Mouse (Mus musculus): ENCODE measurements at regions not wholly inside any gene's neighbourhood (a gene's known extent, or its start where the extent isn't known, plus 50 kb on each side); places are given as distances from the start of the nearest gene placed in this dataset.

DNA sequence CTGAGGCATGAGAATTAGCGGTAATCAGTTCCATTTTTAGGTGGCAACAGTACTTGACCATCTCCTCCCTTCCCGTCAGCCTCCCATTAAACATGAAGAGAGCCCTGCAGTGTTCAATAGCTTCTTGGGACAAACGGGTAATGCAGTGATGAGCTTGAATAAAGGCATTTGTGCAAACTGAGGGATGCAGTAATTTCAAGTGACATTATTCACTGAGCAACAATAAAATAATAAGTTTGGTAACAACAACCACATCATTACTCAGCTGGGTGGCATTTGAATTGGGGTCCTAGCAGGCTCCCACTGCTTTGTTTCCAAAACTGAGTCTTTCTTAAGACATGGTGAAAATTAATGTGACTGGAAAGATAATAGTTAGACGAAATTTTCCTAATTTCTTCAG is 315.2 kb upstream of the C030005K15Rik start:
- no peak for DNase-seq (ENCODE audit: low spot score in 2 of 2)

DNA sequence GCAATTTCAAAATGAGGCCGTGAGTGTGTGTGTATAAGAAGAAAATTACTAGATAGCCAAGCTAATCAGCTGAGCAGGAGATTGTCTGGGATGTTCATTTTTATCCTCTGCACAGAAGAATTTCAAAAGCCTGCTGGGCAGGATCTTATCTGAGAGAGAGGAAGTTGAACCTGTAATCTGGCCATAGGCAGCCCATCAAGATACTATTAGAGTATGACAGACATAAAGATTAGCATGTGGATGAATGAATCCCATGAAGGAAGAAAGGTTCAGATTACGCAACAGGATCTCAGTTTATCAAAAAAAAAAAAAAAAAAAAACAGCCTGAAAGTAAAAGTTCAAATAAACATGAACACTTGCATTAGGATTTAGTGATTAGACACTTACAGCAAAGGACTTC is 317.3 kb upstream of the C030005K15Rik start:
- no peak for DNase-seq (ENCODE audit: low spot score in 2 of 2)

DNA sequence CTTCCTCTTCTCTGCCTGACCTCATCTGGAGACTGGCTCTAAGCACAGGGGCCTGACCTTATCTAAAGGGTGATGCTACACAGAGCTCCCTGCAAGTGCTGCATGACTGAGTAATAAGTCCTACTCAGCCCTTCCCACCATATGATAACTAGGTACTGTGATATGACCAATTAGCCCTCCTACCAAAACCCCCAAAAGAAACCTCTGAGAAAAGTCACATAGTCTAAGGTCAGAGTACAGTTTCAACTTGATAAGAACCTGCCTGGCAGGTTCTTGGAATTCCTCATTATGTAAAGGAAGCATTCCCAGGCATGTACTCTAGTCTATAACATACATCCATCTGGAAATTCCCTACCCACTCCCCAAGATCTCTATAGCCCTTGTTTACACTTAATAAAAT is 318.0 kb upstream of the C030005K15Rik start:
- DNase-seq (ENCODE audit: low spot score in 2 of 2) = no peak

DNA sequence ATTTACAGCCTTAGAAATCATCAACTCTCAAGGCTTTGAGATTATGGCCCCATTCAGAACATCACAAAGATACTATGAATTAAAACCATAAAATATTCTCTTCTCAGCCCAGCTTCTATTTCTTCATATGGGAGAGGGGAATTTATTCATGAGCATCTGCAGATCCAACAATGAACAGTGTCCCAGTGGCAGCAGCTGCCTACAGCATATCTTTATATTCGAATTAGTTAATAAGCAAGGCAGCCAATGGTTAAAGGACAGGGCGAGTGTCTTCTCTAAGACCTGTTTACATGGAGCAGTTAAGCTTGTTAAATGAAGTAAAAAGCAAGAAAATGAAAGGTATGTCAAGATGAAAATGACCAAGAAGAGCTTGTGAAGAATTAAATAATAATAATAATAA is 346.9 kb upstream of the C030005K15Rik start:
- no peak for DNase-seq (ENCODE audit: low spot score in 2 of 2)

DNA sequence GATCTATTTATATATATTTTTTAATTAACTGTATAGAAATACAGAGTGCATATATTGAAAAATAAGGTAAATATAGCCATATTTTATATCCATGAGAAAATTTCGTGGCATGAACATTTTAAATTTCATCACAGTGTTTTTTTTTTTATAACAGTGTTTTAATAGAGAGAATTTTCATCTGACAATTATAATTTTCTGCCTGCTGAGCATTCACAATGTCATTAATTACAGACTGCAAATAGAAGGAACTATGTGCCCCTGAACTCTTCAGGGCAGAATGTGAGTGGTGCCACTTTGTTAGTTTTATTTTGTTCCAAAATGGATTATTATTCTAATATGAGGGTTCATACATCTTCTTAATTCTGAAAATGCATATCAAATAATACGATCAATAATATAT is 358.3 kb upstream of the C030005K15Rik start:
- DNase-seq (ENCODE audit: low spot score in 2 of 2) = no peak

DNA sequence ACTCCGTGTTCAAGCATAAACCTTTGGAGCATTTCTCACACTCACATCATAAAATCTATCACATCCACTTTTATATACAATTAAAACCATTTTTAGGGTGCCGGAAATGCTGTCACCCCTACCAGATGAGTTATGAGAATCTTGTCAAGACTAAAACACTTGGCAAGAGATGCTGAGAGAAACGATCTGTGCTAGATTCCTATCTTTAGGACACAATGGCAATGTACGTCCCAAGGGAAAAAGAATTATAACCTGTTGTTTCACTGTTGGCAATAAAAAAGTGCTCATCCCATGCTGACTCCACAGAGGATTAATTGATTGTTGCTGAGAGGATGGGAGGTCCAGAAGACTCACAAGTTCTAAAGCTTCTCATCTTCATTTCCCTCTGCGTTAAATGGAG is 389.7 kb upstream of the C030005K15Rik start:
- DNase-seq (ENCODE audit: low spot score in 2 of 2) = no peak

DNA sequence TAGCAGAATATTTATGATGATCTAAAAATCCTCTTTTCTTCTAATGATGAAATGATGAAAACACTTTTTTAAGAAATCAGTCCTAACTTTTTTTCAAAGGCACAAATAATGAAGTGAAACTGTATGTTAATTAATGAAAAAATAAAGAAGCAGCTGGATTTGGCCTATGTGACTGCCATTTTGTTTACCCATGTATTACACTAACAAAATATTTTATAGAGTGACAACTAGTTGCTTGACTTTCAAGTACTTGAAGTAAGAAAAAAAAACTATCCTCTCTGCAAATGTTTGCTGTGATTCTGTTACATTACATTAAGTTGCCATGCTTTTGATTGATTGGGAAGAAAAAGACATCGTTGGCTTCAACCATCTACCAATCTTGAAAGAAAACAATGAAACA is 399.2 kb upstream of the C030005K15Rik start:
- DNase-seq (ENCODE audit: low spot score in 2 of 2) = no peak

DNA sequence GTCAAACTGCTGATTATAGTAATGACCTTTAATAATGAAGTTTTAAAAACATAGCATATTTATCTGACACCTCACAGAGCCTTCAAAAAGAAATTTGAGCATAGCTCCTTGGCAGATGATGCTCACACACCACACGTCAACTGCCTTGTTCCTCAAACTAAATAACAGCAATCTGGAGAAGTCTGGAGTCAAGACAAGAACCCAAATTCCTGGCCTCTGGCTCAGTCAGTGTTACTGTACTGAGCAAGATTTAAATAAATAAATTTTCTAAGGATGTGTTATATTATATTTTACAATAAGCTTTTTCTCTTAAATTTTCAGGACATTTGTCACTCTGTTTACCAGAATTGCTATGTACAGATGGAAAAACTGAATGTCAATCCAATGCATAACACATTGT is 408.5 kb upstream of the C030005K15Rik start:
- no peak for DNase-seq (ENCODE audit: low spot score in 2 of 2)

DNA sequence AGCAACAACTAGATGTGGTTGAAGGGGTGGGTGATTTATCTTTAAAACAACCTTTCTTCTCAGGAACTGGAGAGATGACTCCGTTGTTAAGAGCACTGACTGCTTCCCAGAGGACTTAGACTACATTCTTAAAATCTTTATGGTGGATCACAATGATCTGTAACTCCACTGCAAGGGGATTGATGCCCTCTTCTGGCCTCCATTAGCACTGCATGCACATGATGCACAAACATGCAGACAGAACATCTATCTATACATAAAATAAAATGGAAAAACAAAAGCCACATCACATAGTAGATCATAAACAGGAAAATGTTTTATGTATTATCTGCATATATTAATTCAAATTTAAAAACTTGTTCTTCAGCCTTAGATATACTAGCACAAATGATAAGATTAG is 419.2 kb upstream of the C030005K15Rik start:
- no peak for DNase-seq (ENCODE audit: low spot score in 2 of 2)

DNA sequence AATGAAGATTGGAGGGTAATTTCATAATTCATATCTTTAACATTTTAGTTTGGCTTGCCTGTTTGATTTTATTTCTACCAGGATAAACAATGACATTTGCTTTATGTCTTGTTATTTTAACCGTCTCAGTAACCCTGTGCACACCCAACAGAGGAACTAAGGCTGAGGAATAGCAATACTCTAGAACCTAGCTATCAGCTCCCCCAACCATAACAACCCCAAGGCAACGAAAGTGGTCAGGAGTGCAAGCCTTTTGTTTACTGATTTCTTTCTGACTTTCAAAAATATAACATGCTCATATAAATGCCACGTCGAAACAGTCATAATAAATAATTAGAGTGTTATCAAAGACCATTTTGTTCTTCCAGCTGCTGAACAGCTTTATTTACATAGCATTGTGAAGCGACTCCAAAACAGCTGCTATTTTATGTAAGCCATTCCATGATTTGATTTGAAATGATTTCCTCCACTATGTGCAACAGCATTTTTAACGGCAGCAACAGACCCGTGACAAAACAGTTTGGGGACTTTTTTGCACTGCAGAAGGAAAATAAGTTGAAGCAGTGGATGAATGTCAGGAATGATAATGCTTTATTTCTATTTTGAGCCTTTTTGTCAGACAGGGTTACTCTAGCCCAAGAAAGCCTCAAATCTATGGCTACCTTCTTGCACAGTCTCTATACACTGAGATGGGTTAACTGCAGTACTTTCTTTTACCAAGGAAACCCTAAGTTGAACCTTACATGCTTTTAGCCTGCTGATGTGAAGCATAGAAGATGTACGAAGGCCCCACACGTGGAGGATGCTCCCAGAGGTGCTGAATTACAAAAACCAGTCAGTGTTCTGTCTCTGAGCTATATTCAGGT is 420.7 kb upstream of the C030005K15Rik start:
- no peak for DNase-seq (ENCODE audit: low spot score in 2 of 2)

DNA sequence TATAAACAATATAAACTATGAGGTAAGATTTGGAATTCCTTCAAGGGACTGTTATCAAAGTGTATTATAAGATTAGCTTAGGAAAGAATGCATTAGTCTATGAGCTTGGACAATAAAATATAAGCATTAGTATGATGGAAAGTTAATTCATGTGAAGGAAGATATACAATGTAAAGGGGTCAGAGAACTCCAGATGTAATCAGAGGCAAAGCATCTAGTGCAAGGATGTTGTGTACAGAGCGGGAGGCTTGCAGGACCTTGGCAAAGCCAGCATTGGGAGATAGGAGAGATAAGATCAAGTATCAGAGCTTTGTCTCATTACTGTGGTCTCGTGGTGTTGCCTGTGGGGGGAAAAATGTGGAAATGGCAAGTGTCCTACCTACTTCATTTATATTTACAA is 429.4 kb upstream of the C030005K15Rik start:
- DNase-seq (ENCODE audit: low spot score in 2 of 2) = no peak

DNA sequence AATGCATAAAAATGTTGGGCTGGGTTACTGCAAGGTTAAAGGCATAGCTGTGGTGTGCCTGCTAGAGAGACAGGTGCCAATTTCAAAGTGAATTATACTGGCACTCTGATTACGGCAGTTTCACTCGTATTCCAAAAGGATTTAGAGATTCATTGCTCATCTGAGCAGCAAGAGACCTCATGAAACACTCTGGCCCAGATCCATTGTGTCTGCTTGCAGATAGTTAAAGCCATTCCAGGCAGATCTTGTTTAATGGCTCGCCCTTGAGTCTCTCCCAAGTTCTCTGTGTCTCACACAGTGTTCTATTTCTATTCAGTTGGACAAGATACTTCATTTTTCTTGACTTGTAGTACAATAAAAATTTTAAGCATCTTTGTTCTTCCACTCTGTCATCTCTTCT is 459.1 kb upstream of the C030005K15Rik start:
- DNase-seq (ENCODE audit: low spot score in 2 of 2) = peak; percentile 2 to 3

DNA sequence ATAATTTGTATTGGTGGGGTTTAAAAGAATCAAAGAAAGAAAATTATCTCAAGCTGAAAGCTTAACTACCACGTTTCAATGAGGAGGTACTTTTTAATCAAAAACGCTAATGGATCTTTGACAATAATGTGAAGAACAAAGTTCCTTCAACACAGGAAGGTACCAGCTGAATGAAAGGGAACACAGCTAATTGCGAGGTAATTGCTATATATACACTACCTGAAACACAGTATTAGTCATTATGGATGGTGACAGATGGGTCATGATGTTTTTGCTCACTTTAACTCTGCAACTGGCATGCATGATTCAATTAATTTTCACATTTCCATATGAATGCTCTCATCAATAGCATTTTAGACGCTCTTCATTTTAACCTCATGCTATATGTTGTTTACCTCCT is 470.3 kb upstream of the C030005K15Rik start:
- DNase-seq (ENCODE audit: low spot score in 2 of 2) = no peak

DNA sequence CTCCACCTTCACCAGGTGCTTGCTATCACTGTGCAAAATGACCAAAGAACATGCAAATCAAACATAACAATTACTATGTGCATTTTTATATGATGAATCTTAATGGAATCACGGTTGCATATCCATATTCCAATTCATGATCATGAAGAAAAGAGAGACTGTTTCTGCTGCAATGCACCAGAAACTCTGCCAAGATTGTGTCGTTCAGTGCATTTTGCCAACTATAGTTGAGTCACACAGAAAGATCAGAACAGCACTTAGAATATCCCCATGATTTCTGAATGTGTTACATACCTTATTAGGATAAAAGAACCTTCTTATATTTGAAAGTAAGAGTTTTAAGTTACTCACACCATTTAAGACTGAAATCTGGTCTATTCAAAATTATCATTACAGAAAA is 483.7 kb upstream of the C030005K15Rik start:
- DNase-seq (ENCODE audit: low spot score in 2 of 2) = no peak

DNA sequence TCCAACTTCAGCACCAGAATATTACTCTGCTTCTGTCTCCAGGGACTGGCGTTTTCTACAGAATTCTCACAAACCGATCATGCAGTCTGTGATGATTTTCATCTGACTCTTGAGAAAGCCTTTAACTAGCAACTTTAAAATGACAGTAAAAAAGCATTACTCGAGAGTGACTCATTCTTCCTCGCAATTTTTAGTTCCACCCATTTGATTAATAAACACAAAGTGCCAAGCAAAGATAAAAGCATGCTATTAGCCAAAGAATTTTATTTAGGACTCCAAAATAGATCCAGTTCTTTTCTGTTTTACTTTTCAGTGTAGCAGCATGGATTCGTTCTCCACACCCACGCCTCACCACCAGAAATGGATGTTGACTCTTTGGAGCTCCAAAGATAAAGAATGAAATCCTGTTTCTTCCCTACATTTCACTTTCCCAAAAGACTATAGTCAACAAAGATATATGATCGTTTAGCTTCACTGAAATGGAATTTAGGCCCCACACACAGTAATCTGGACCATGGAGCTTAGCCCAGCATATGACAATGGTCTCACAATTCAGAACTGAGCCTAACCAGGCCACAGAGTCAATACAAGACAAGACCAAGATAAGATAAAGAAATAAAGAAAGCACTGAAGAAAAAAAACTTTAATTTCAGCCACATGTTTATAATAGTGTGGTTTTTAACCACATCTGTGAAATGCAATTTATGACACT is 486.5 kb upstream of the C030005K15Rik start:
- DNase-seq (ENCODE audit: low spot score in 2 of 2) = no peak

DNA sequence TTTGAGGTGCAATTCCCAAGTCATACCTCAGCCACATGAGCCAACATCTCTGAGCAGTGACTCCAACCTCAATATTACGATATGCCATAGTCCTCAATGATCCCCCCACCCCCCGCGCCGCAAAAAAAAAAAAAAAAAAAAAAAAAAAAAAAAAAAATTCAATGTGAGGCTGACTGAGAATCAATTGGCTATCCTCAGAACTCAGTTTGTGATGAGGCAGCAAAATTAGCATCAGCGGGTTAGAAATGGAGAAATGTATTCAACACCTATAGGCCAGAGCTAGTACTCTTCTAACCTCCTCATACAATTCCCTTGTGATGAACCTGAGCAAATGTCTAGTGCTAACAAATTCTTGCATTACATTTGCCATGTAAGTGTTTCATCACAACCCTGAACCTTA is 504.5 kb upstream of the C030005K15Rik start:
- DNase-seq (ENCODE audit: low spot score in 2 of 2) = no peak

DNA sequence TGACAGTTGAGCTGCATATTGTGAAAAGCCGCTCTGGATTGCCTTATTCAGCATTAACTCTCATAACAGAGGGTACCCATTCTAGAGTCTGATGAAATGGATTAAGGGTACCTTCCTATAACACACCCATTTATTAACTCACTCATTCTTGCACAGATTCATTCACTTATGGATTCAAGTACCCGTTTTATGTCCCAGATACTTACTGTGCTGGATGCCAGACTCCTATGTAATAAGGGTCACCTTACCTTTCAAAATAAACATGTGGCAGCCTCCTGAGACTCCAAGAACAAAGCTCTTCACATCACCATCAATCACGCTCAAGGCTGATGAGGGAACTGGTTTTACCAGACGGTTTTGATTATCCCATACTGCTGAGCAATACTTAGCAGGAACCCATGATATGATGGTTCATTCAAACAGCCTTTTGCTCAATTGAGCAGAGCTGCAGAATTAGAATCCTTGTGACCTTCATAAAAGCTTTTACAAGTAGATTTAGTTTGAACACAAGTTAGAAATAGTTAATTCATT is 505.2 kb upstream of the C030005K15Rik start:
- DNase-seq (ENCODE audit: low spot score in 2 of 2) = no peak

DNA sequence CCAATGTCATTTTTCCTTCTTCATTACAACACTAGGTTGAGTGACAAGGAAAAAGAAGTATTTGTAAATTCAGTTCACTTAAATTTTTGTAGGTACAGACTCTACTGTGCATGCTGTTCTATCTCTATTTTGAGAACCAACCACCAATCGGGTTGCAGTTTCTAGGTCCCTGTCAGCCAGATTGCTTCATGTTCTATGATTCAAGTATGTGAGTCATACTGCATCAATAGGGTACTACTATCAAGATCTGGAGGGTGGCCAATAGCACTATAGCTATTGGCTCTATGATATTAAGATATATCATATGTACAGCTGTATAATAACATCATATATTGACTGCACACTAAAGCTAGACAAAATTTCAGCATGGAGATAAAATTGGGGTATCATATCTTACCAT is 521.8 kb upstream of the C030005K15Rik start:
- no peak for DNase-seq (ENCODE audit: low spot score in 2 of 2)

DNA sequence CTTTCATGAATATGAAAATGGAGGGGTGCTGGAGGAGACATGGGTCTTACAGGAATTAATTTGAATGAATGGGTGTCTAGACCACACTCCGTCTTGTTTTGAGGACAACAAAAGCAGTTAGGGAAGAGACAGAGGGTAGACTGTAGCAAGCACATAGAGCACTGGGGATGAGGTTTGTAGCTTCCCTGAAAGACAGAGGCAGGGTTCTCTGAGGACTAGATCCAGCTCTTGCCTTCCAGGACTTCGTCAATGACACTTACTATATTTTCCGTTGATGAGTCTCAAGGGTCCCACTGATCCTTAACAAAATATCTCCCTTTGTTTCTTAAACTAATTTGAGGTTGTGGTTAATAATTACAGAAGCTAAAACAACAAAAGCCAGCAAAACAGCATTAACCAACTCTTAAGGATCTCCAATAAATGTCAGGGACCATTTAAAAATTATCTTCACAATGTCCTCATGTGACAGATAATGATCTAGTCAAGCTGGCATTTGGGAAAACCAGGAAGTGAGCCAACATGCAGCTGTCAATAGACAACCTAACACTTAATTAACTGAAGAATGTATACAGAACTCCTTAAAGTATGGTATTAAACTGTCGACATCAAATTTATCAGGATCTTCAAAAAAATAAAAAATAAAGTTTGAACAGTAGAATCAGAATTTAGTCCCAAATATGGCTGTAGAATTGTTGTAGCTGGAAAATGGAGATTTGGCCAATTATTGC is 531.6 kb upstream of the C030005K15Rik start:
- no peak for DNase-seq (ENCODE audit: low spot score in 2 of 2)

DNA sequence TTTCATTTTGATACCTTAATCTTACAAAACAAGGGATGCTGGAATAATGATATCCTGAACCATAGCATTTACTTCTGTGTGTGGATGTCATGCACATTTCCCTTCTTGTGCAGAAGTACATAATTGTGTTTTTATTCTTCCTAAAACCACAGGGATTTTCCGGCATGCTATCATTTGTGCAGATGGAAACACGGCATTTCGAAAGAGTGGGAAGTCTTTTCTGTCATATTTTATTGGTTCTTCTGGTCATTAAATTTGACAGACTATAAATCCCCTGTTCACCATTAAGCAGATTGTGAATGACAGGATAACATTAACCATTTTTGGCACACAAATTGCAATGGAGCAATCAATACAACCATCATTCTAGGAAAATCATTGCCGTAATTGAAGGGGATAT is 532.7 kb upstream of the C030005K15Rik start:
- no peak for DNase-seq (ENCODE audit: low spot score in 2 of 2)

DNA sequence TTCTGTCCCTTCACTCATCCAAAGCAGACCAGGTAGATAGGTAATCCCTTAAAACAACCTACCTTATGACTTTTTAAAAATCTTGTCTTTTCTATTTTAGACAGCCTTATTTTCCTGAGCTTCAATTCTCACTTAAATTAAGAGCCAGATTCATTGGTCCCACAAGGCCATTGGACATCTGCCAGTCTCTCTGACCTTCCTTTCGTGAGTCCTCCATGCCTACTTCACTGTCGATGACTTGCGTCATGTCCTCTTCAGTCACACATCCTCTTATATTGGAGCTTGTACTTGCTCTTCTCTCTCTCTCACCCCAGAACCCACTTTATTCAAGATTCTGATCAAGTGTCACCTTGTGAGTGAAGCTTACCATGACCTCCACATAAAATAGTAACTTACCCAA is 542.0 kb upstream of the C030005K15Rik start:
- DNase-seq (ENCODE audit: low spot score in 2 of 2) = no peak

DNA sequence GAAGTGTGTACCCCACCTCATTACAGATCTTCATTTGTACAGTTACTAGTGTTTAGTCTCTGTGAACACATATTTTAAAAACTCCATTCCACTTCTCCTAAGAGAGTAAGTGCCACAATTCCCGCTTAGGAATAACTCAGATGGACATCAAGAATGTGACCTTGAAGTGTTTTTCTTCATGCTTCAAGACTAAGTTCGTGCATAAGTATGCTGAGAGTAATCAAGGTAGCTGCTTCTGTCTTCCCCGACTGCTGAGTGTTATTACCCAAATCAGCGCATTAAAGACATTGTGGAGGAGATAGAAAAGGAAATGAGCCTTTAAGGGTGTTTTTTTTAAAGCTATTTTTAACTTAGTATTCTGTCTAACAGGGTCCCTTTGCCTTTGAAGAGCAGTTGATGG is 565.1 kb upstream of the C030005K15Rik start:
- no peak for DNase-seq (ENCODE audit: low spot score in 2 of 2)

Data from urinary bladder, postnatal 36 days (tissue).